In genomic region chr10:108307772-108308171, GRCm38 (mm10) we compare ENCODE assay signal across 16 mouse cellular contexts. TPM values are rescaled to one million over a fixed set of nuclear protein-coding genes. Genes with fewer than 3 reads are reported as not detected.
DNase-seq lines count a peak whose midpoint lies in the region; ATAC-seq and TF ChIP-seq lines count a peak whose summit lies in the region.
"Had no signal": no experiment of that assay in that cellular context is flagged by ENCODE, and none has a peak within 500 bp of the region (broad histone marks: within the 10 kb centered on the region; RNA-seq: fewer than 3 reads in every experiment).

No protein-coding gene starts in this region.

- peak; percentile 91 for ATAC-seq in Patski
- no peak for ATAC-seq in midbrain, embryonic 16.5 days

- no peaks in the 10 kb centered on the region for H3K27me3 ChIP-seq in kidney, adult 2 months (replicated peaks; ENCODE audit: control insufficient read depth, insufficient read depth, low read length)
- H3K27me3 ChIP-seq in Patski, result no peaks in the 10 kb centered on the region
- H3K27me3 ChIP-seq in midbrain, embryonic 16.5 days (ENCODE audit: control insufficient read depth, insufficient read depth, low read depth, low read length), result no peaks in the 10 kb centered on the region
- H3K27me3 ChIP-seq in thymus, adult 2 months (ENCODE audit: control insufficient read depth, insufficient read depth, low read length), result no peaks in the 10 kb centered on the region
- H3K27me3 ChIP-seq: CH12.LX; embryonic facial prominence, embryonic 12.5 days had no signal

- H3K9ac ChIP-seq in midbrain, embryonic 16.5 days (ENCODE audit: low read depth, low read length), result no peak overlapping the region
- H3K9ac ChIP-seq: embryonic facial prominence, embryonic 12.5 days; lung, embryonic 14.5 days had no signal

- in situ Hi-C loops in Patski (cut with MboI; ENCODE audit: low pct_unique_long_range_greater_than_20kb), result loop anchor here (5.0 kb wide), 1 partner anchor 130 kb away; no protein-coding TSS in a partner anchor

- no peak overlapping the region for H3K4me3 ChIP-seq in kidney, adult 2 months (ENCODE audit: insufficient read depth, low read depth, low read length)
- no peak overlapping the region for H3K4me3 ChIP-seq in midbrain, embryonic 16.5 days (ENCODE audit: low read depth, low read length)
- no peak overlapping the region for H3K4me3 ChIP-seq in thymus, adult 2 months (ENCODE audit: control insufficient read depth, insufficient read depth, low read length)
- H3K4me3 ChIP-seq: embryonic facial prominence, embryonic 12.5 days; heart, adult 2 months had no signal

- peak; percentile 34 for DNase-seq in kidney, adult 2 months
- no peak for DNase-seq in kidney, adult 9 months
- DNase-seq in Patski (ENCODE audit: low read depth, low spot score), result peak; percentile 76
- peak; percentile 88 for DNase-seq in fat pad, adult 2 months (ENCODE audit: extremely low read depth, low read depth, low spot score)
- no peak for DNase-seq in thymus, adult 2 months
- DNase-seq in lung, postnatal 36 days, result no peak
- DNase-seq: cerebellum, adult 11 months; cerebellum, postnatal 36 days; heart, adult 2 months; liver; lung, embryonic 14.5 days; thymus, postnatal 25 days had no signal

- no peak for TF ChIP-seq POLR2A in kidney, adult 2 months (IDR thresholded peaks at IDR 0.05; ENCODE audit: low read depth, low read length)
- no peak for TF ChIP-seq POLR2A in thymus, adult 2 months (IDR thresholded peaks at IDR 0.05; ENCODE audit: control insufficient read depth, extremely low read depth, insufficient read depth, low read length, poor library complexity)

- CTCF ChIA-PET in Patski (lab: Charles Lee), result interaction anchor here (0.7 to 1.7 kb wide), 7 partner anchors 18 to 231 kb away, joined by 3 to 8 read pairs (median 3); no protein-coding TSS in a partner anchor

- H3K4me1 ChIP-seq in kidney, adult 2 months (ENCODE audit: control insufficient read depth, insufficient read depth, low read length), result peaks cover 6% of the 10 kb centered on the region; the same call in 1 of the 2 replicates
- H3K4me1 ChIP-seq in midbrain, embryonic 16.5 days (ENCODE audit: control insufficient read depth, insufficient read depth, low read length), result peaks cover 3% of the 10 kb centered on the region; the same call in 1 of the 2 replicates
- no peaks in the 10 kb centered on the region for H3K4me1 ChIP-seq in thymus, adult 2 months (replicated peaks; ENCODE audit: control insufficient read depth, insufficient read depth, low read length)
- H3K4me1 ChIP-seq: embryonic facial prominence, embryonic 12.5 days had no signal

- H3K4me2 ChIP-seq in midbrain, embryonic 16.5 days (ENCODE audit: low read length), result peak overlapping the region; percentile 10; the same call in 1 of the 2 replicates
- H3K4me2 ChIP-seq: embryonic facial prominence, embryonic 12.5 days; lung, embryonic 14.5 days had no signal

- no peak for TF ChIP-seq CTCF in kidney, adult 2 months (conservative IDR thresholded peaks at IDR 0.05; ENCODE audit: insufficient read depth, insufficient read length, low read depth, low read length)
- no peak for TF ChIP-seq CTCF in Patski (IDR thresholded peaks at IDR 0.05)
- no peak for TF ChIP-seq CTCF in thymus, adult 2 months (IDR thresholded peaks at IDR 0.05; ENCODE audit: borderline replicate concordance, control insufficient read depth, extremely low read depth, insufficient read depth, low read length, poor library complexity)

- no peak overlapping the region for H3K27ac ChIP-seq in kidney, adult 2 months (ENCODE audit: insufficient read depth, low read depth, low read length)
- H3K27ac ChIP-seq in midbrain, embryonic 16.5 days (ENCODE audit: low read length), result no peak overlapping the region
- no peak overlapping the region for H3K27ac ChIP-seq in thymus, adult 2 months (ENCODE audit: control insufficient read depth, insufficient read depth, low read length)
- H3K27ac ChIP-seq: embryonic facial prominence, embryonic 12.5 days; heart, adult 2 months; stomach, postnatal 0 days had no signal

- POLR2A ChIA-PET in Patski (lab: Charles Lee), result interaction anchor here (0.6 to 1.0 kb wide), 5 partner anchors 10 to 418 kb away, joined by 3 to 5 read pairs (median 3); no protein-coding TSS in a partner anchor

- no peaks in the 10 kb centered on the region for H3K36me3 ChIP-seq in kidney, adult 2 months (ENCODE audit: control insufficient read depth, insufficient read depth, low read length)
- no peaks in the 10 kb centered on the region for H3K36me3 ChIP-seq in midbrain, embryonic 16.5 days (ENCODE audit: control insufficient read depth, insufficient read depth, low read length)
- no peaks in the 10 kb centered on the region for H3K36me3 ChIP-seq in thymus, adult 2 months (ENCODE audit: control insufficient read depth, insufficient read depth, low read length)
- H3K36me3 ChIP-seq: embryonic facial prominence, embryonic 12.5 days had no signal

- 43% methylated on average over 11 of the region's 11 CpGs for WGBS in kidney, adult 2 months
- WGBS in midbrain, embryonic 16.5 days, result 58% methylated on average over 11 of the region's 11 CpGs
- WGBS in thymus, adult 2 months, result 91% methylated on average over 11 of the region's 11 CpGs

- no peaks in the 10 kb centered on the region for H3K9me3 ChIP-seq in midbrain, embryonic 16.5 days (replicated peaks; ENCODE audit: control insufficient read depth, low read length, poor library complexity, severe bottlenecking)
- H3K9me3 ChIP-seq: embryonic facial prominence, embryonic 12.5 days had no signal

RNA-seq across cellular contexts. Expression of gene Pawr, which starts 24.1 kb away (rescaled TPM):
- 17.9 and 19.0 TPM in 2 replicates for polyA plus RNA-seq in kidney, adult 2 months (2012; rRNA removed)
- 83.4 TPM for polyA plus RNA-seq in Patski (2021)
- 1.5 and 1.9 TPM in 2 replicates for polyA plus RNA-seq in midbrain, embryonic 16.5 days (2015; fragmentation: Nextera tagmentation; extraction: Ambion mirVana)
- polyA plus RNA-seq in thymus, adult 2 months (2012; rRNA removed), result 3.9 and 7.0 TPM in 2 replicates

Comparison
In these comparisons a context has a peak if more than half of its experiments do, and no peak if none do; other contexts are left out.
1. DNase-seq: peak in kidney, adult 2 months (single experiment), Patski (single experiment) and fat pad, adult 2 months (single experiment); none in kidney, adult 9 months (single experiment), thymus, adult 2 months (single experiment) and lung, postnatal 36 days (single experiment).